Mouse (Mus musculus): ENCODE results near the gene Apbb1.
A peak's percentile ranks its signal among the peaks of the same experiment; 100 is the strongest.

Apbb1 gene

DNA sequence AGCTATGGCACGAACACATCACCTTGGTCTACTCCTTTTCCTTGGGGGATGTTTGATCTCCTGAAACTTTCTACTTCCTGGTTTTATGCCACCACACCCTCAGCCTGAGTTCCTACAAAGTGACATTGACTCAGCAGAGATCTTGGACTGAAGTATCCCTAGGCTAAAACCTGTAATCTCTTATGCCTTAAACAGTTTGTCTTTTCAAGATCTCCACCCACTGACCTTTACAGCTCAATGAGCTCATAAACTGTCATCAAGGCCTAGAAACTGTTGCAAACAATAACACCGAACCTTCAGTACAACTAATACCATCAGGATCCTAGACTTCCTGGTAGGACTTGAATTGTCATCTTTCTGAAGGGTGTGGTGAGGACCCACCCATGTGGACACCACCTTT, 57.2 kb downstream of the Apbb1 start:
- DNase-seq (ENCODE audit: inconsistent age in 2 of 2, low spot score in 1 of 2): no peak

DNA sequence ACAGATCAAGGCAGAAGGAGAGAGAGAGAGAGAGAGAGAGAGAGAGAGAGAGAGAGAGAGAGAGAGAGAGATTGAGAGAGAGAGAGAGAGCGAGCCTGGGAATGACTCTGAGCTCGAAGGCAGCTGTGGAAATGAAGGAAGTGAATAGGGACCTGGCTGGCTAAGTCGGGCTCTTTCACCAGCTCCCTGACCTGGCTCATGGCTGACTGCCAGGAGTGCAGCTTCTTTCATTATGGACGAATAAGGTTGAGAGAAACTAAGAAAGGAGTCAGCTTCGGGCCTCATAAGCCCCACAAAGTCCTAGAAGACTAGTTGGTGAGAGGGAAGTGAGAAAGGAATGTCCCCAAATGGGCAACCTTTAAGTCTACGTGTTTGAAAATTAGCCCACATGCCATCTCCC, 61.3 kb downstream of the Apbb1 start:
- DNase-seq (ENCODE audit: inconsistent age in 2 of 2, low spot score in 1 of 2): no peak

DNA sequence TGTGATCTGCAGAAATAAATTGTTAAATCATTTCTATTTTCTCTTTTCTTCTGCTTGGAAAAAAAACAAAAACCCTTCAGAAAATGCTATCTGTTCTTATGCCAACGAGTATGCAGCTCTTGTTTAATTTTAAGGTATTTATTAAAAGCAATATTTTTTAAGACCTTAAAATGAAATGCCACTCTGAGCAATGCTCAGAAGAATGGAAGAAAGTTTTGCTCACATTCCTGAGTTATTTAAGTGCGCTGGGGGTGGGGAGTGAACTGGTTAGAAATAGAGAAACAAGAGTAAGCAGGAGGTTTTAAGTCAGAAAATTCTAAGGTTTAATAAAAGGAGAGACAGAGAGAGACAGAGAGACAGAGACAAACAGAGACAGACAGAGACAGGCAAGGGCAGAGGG, 61.7 kb downstream of the Apbb1 start:
- DNase-seq (ENCODE audit: inconsistent age in 2 of 2, low spot score in 1 of 2): no peak

DNA sequence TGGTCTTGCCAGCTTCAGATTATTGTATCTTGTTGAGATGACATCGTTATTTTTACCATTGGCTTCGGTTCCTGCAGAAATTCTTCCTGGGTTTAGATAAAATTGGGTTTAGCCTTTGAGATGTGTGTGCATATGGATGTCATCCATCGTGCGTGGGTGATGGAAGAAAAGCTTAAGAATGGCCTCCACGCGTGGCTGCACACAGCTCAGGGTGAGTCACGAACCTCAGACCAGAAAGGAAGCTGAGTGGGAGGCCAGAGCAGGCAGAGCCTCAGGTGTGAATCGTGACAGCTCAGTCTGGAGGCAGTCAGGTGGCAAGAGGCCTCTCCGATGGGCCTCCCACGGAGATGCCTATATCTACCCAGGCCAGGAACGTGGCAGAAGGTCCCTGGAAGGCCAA, 62.1 kb downstream of the Apbb1 start:
- no peak for DNase-seq (ENCODE audit: inconsistent age in 2 of 2, low spot score in 1 of 2)

DNA sequence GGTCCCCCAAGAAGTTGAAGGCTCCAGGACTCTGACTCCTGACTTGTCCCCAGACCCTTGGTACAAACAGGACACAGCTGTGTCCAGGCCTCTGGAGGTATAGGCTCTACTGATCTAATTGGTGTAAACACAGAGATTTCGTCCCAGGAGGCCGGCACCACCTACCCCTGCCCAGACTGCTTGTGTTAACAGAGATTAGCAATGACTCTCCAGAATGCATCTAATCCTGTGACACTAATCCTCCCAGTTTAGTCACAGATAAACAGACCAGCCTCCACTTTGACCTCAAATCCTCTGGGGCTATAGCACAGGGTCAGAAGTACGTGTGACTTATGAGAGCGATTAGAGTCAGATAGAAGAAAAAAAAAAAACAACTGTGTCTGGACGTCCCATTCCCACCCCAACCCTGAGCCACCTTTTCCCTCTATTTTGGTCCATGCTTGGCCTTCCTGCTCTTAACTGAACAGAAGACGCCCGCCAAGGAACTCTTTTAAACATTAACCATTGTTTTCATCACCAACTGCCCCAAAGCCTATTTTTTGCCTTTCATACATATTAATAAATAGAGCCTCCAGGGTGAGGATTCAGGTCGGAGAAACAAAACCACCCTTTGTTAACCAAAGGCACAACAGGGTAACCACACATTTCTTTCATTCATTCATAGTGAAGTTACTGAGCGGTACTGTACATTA, 64.6 kb downstream of the Apbb1 start:
- DNase-seq (ENCODE audit: inconsistent age in 2 of 2, low spot score in 1 of 2): no peak

DNA sequence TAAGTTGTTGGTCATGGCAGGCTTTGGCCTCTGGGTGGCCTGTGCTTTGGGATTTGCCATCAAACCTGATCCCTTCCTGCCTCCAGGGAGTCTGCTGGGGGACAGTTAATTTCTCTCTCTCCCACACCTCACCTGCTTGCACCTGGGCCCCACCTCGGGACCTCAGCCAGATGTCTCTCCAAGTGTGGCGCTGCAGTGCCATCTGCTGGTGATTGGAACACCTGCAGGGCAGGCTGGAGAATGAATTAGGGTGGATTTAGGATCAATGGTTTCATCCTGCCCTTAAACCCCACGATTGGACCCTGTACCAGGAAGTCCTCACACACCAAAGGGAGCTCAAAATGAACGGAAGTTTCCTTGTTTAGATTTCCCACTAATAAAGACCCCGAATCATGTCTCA, 66.3 kb downstream of the Apbb1 start:
- peak; percentile 49 to 86 for DNase-seq (ENCODE audit: inconsistent age in 2 of 2, low spot score in 1 of 2)

DNA sequence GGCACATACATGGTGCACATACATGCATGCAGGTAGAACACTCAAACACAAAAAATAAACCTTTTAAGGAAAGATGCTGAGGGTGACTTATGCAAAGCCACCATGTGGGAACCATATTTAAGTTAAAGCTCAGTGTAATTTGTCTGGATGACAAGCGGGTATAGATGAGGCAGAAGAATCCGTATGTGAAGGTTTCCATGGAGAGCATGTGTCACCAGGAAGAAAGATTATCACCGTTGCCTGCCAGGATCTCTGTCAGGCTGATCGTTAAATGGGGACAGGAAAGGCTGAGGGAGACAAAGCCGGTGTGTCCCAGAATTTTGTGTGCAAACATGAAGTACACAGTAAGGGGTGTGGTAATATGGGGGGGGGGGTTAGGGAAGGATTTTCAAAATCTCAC, 66.9 kb downstream of the Apbb1 start:
- no peak for DNase-seq (ENCODE audit: inconsistent age in 2 of 2, low spot score in 1 of 2)

DNA sequence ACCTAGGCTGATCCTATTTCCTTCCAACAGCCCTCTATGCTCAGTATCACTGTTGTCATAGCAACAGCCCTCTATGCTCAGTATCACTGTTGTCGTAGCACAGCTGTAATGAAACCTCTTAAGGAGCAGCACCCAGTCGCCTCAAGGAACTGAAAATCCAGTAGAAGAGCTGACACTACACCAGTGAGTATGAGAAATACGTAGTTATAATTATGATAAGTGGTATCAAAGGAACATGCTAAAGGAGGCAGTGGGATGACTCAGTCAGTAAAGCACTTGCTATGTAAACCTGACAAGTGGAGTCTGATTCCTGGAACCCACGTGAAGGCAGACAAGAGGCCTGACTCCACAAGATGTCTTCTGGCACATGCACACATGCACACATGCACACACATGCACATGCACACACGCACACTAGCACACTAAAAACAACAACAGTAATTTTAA, 67.6 kb downstream of the Apbb1 start:
- DNase-seq (ENCODE audit: inconsistent age in 2 of 2, low spot score in 1 of 2): no peak

DNA sequence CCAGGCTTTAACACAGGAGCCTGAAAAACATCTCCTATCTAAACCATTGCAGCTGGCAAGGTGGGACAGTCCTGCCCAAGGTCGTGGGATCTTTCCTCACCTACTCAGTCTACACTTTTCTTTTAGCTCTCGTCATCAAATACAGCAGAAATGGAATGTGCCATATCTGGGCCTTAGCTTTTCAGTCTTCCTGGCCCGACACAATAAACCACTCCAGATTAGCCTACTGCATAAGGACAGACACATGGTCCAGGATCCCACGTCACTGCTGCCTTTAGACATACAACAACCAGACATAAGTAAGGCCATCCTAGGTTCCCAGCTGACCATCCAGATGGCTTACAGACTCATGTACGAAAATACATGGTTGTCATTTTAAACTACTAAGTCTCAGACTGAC, 71.3 kb downstream of the Apbb1 start:
- DNase-seq (ENCODE audit: inconsistent age in 2 of 2, low spot score in 1 of 2): no peak
